Mouse (Mus musculus): ENCODE results near the gene Agbl4. TPM values are rescaled to one million over a fixed set of nuclear protein-coding genes. Genes with fewer than 3 reads are reported as not detected.
A peak's percentile ranks its signal among the peaks of the same experiment; 100 is the strongest.

Agbl4 gene
- total RNA-seq, 4 experiments from 2014 or later, result 0.20 to 0.72 (median 0.42) TPM

DNA sequence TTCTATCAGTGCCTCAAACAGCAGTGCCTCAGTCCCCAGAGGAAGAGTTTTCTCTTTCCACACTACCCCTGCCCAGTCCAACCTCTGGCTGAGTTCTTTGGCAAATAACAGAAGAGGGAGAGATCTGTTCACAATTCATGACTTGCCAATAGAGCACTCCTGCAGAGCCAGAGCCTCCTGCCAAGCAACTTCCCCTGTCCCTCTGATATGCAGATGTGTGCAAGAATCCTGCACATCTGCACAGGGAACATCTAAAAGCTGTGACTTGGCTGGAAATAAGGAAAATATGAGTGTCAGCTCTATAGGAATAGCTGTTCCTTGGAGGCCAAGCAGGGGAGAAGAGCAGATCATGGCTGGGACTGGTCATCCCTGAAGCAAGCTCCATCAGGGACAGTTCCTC lies 993.3 kb downstream of the Agbl4 start:
- no peak for DNase-seq (ENCODE audit: low spot score)

DNA sequence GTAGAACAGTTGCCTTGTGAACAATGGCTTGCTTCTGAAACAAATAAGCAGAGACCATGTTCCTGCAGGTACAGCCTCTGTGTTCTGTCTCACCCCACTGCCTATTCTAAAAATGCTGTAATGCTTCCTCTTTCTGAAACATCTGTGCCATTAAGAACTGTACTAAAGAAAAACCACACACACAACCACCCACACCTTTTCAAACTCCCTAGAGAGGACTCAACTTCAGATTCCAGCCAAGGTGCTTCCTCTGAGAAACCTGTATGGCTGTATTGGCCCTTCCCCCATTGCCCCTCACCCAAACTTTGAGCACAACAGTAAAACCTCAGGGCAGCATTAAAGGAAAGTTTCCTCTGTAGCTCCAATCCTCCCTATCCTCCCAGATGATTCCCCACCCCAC lies 1002.3 kb downstream of the Agbl4 start:
- no peak for DNase-seq (ENCODE audit: low spot score)

DNA sequence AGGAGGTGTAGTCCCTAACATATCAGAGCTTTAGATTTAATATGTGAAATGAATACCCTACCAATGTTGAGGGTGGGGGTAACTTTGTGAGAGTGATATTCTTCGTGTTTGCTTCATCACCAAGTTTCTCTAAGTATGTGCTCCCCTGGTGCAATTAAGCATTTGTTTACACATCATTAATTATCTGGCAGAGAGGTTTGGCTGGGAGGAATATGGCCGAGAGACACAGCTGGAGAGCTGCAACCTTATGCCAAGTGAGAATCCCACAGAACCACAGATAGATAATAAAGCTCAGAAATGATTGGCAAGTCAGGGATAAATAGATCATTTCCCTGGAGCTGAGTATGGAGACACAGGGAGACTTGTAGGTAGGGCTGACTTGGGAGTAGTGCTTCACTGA lies 1003.2 kb downstream of the Agbl4 start:
- DNase-seq (ENCODE audit: low spot score), result no peak

DNA sequence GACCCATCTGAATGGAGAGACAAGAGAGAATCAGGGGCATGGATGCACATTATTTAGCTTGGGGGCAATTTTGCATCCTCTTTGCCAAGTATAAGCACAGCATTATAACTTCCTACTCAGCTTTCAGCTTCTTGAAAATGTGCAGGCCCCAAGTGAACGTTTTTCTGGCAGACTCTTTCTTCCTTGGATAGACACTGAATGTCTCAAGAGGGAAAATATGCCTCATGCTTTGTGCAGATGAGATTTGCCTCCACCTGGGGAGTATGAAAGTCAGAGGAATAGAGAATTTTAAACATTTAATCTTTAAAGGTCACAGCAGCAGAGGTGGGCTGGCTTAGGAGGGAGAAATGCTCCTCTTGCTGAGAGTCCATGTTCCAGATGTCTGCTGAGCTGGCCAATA lies 1005.8 kb downstream of the Agbl4 start:
- DNase-seq (ENCODE audit: low spot score), result no peak

DNA sequence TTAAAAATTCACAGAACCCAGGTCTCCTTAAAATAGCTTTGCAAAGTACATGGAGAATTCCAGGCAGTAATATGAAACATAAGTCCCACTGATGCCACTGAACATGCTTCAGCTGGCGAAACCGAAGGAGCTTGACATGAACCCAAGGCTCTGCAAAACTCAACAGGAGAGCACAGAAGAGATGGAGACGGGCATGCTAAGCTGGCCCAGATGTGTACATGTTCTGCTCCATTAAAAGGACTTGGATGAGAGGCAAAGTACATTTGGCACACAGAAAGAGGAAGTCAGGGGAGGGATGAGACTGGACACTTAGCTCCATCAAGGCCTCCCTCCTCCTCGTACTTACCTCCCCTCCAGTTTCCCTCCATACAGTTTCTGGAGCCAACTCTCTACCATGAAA lies 1013.3 kb downstream of the Agbl4 start:
- DNase-seq (ENCODE audit: low spot score), result no peak

DNA sequence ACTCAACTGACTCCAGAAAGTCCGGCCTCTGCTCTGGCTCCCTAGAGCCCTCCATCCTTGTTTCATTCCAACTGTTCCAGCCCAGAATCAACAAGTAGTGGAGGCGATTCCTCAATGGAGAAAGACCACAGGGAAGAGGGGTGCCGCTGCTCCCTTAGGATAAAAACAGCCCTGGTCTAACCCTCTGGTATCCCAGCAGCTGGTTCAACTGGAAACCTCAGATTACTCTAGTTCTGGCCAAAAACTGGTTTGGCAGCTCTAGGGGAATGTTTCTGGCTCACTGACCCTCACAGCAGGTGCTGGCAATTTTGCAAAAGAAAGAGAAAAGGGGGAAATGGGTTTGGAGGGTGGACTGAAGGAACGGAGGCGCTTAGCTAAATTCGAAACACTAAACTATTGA lies 1016.9 kb downstream of the Agbl4 start:
- DNase-seq (ENCODE audit: low spot score), result peak; percentile 32

DNA sequence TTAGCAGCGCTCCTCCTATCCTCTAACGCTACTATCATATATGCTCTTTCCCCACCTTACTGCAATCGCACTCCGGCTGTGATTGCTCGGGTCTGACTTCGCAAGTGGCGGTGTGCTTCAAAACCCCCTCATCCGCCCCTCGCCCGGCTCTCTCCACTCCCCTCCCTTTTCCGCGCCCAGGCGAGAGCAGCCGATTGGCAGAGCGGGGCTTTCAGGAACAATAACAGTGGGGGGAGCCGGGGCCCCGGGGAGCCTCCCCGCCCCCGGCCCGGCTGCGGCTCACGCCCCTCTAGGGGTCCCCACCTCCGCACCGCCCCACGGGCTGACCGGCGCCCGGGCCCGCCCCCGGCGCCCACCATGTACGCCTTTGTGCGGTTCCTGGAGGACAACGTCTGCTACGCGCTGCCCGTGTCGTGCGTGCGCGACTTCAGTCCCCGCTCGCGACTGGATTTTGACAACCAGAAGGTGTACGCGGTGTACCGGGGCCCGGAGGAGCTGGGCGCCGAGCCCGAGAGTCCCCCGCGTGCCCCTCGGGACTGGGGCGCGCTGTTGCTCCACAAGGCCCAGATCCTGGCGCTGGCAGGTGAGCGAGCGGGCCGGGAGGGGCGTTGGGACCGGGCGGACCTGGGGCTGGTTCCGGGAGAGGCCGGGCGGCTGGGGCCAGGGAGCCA lies 1017.5 kb downstream of the Agbl4 start, which contains the start of gene Bend5:
Gene Bend5 (plus strand): TSS at position 189 of the 671 bp plus-strand sequence.
- peak; percentile 53 for DNase-seq (ENCODE audit: low spot score)

DNA sequence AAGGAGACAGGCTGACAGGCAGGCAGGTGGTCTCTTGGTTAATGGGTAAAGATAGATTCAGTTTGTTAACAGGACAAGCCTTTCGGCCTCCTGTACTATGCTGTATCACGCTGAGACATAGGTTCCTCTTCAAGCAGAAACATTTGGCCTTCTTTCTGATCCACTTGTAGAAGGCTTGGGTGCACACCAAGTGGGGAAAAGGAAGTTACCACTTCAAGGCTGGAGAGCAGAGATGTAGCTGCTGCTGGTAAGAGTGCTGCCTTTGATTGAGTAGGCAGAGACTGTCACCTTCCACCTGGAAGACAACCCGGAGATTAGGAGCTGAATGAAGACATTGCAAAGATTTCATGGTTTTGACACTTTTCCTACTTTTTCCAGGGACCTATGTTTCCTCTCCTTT lies 1018.7 kb downstream of the Agbl4 start:
- DNase-seq (ENCODE audit: low spot score), result no peak

DNA sequence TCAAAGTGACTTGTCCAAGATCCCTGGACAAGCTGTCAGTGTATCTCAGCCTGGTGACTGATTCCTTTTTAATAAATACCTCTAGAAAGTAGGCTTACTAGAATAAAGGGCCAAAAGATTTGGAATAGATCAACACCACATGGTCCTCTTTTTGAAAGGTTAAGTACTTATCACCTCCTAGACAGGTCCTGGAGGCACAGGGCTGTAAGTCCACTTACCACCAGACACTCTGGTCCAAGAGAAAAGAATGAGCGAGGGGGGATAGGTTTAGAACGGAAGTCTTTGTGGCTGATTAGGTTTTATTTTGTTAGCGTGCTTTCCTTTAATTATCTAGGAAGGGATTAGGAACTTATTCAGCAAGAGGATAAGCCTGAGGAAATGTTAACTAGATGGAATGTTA lies 1019.1 kb downstream of the Agbl4 start:
- no peak for DNase-seq (ENCODE audit: low spot score)

DNA sequence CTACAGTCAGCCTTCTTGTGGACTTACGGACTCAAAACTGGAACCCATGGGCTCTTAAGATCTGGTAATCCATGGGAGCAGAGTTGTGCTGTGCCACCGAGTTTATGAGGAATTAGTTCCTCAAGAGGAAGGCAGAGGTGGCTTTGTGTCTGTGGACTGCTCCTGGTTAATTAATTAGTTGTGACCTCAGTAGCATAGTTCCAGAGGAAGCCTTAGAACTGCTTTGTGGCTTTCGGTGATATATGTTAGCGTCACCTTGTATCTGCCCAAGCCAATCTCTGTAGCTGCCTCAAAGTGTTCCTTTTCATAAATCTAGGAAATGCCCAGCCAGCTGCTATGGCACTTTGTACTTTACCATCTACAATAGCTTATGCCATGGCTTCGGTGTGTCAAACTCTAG lies 1020.3 kb downstream of the Agbl4 start:
- DNase-seq (ENCODE audit: low spot score), result no peak

DNA sequence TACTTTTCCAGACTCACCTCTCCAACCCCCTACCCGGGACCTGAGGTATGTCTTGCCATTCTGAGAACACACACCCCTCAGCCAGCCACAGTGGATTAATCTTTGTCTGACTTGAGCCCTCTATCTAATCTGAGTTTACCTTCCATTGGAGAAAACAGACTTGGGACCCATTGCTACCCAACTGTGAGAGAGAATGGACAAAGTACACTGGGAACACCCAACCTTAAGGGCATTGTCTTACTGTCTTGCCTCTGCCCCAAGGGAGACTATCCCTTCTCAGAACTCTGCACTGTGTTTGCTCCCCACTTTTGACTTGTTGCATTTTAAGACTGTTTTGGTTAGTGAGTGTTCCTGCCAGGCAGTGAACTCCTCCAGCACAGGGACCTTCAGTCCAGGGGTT lies 1022.0 kb downstream of the Agbl4 start:
- no peak for DNase-seq (ENCODE audit: low spot score)

DNA sequence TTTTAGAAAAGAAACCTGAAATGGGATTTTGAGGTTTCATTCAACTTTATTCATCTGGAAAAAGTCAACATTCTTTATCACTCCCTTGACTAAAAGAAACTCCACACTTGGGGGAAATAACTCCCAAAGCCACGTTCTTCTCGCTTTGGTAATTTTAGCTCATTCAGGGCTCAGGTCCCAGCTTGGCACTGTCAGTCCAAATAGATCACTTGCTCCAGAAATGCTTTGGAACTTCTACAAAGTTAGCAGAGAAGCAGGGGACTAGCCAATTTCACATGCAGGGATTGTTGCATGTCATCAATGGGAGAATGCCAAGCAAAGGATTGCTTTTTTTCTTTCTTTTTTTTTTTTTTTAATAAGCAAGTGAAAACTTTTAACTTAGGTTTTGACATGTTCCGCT lies 1022.6 kb downstream of the Agbl4 start:
- DNase-seq (ENCODE audit: low spot score), result peak; percentile 57

DNA sequence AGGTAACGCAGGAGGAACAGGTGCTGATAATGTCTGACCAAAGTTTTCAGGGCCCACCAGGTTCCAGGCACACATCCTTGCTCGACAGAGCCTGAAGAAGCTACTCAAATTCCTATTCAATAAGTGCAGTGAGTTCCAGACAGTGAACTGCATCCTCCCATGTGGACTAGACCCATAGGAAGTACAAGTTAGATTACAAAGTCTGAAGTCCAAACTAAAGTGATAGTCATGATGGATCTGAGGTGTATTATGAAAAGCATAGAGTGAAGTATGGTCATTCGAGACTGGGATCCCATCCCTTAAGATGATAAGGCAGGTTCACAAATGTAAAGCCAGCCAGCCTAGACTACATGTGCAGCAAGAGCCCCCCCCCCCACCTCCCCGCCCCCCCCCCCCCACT lies 1023.5 kb downstream of the Agbl4 start:
- DNase-seq (ENCODE audit: low spot score), result no peak

DNA sequence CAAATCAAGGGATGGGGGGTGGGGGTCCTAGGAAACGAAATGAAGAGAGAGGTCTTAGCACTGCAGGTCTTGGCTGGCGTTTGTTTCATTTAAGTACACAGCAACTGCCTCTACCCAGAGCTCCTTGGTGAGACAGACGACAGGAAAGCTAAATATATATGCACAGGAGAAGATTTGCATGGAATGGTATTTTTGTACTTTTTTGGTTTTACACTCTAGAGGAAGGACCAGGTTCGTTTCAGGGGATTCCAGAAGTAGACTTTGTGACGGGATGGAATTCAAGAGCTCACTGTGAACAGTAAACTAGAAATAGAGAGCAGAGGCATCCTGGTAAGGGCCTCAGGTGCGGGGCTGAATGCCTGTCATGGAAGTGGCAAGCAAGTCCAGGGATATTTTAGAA lies 1024.3 kb downstream of the Agbl4 start:
- DNase-seq (ENCODE audit: low spot score), result no peak

DNA sequence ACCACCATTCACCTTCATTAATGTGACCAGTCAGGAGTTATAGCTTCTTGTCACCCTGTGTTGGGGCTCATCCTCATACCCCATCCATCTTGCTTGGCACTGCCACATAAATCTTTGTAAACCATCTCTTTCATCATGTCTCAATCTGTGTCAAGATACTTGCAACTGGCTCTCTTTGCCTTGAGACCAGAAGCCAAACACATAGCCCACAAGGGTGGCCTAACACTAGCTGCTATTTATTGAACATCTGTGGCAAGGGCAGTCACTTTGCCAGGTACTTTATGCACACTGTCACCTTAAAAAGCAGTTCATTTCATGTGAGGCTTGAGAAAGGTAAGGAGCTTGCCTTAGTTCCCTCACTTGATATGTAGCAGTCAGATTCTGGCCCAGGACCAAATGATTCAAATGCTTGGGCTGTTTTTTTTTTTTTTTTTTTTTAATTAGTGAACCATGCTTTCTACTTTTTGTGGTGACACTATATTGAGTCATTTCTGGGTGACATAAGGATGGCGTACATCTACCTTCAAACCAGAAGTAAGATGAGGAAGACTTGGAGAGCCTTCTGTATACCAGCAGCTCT lies 1027.0 kb downstream of the Agbl4 start:
- DNase-seq (ENCODE audit: low spot score), result no peak

DNA sequence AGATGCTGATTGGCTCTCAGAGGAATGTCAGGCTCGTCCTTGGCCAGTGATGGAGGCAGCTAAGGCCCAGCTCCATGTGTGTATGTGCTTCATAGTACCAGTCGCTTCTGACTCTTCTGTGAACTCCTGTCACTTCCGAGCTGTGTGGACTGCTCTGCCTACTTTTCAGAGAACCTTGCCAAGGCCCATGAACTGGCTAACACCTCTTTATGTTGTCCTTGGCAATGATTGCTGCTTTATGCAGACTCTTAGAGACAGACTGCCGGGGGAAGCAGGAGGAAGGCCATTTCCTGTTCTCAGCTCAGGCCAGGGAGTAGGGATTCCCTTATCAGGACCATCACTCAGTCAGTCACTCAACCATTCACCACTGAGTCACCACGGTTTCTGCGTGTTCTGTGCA lies 1027.7 kb downstream of the Agbl4 start:
- no peak for DNase-seq (ENCODE audit: low spot score)

DNA sequence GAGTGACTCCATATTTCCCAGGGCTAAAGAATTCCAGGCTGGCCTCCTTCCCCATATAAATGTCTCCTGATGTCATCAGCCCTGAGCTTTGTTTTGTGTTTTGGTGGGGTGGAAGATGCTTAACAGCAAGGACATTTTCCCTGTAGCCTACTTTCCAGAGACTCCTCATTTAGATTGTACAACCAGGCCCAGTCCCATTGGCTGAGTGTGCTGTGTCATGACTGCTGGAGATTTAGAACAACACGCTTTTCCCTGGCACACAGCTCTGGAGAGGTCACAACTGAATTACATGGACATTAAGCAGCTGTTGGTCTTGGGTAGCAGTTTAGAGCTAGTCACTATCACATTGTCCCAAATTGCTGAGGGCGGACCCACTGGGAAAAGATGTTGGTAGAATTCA lies 1033.7 kb downstream of the Agbl4 start:
- DNase-seq (ENCODE audit: low spot score), result peak; percentile 56

DNA sequence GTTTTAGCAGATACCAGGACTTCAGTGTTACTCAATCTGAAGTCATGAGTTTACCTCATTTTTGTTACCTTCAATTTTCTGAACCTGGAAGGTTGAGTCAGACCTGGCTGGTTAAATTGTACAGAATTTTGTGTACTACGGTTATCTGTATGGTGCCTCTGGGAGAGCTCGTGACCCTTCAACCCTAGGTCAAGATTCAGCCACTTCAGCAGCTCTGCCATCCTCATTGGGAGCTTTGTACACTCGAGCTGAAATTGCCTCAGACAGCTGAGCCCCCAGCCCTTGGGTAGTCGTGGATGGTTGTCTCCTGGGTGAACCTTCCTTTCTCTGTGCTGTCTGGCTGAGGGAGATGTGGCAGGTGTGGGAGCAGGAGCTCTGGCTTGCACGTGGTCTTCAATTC lies 1034.6 kb downstream of the Agbl4 start:
- no peak for DNase-seq (ENCODE audit: low spot score)

DNA sequence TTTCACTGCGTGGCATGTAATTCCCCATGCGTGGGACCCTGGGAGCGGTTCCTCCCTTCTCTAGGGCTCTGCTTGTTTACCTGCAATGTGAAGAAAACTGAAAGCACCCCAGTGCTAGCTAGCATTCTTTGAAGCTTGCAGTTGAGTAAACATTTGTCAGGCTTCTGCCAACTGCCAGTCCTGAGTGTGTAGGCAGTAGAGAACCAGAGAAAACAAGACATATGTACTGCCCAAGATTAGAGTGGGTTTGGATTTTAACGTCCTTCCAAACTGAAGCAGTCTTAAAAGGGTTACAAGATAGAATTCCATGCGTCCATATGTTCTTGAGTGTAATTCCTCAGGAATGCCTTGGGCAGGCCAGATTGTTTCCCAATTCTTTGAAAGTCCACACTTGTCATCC lies 1035.0 kb downstream of the Agbl4 start:
- DNase-seq (ENCODE audit: low spot score), result no peak

DNA sequence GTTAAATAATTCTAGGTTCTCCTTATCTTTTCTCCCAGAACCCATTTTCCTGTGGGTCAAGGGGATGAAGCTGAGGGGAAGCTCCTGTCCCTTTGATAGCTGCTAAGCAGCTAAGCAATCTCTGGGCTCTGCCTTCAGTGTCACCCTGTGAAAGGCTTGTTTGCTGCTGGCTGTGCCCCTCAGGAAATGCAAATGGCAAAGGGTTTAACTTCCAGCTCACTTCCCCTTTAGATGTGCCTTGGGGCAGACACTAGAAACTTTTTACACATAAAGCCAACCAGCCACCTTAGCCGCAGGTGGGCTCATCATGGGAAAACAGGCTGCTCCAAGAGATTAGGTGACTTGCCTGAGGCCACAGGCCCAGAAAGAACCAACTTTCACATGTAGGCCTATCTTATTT lies 1044.2 kb downstream of the Agbl4 start:
- no peak for DNase-seq (ENCODE audit: low spot score)

DNA sequence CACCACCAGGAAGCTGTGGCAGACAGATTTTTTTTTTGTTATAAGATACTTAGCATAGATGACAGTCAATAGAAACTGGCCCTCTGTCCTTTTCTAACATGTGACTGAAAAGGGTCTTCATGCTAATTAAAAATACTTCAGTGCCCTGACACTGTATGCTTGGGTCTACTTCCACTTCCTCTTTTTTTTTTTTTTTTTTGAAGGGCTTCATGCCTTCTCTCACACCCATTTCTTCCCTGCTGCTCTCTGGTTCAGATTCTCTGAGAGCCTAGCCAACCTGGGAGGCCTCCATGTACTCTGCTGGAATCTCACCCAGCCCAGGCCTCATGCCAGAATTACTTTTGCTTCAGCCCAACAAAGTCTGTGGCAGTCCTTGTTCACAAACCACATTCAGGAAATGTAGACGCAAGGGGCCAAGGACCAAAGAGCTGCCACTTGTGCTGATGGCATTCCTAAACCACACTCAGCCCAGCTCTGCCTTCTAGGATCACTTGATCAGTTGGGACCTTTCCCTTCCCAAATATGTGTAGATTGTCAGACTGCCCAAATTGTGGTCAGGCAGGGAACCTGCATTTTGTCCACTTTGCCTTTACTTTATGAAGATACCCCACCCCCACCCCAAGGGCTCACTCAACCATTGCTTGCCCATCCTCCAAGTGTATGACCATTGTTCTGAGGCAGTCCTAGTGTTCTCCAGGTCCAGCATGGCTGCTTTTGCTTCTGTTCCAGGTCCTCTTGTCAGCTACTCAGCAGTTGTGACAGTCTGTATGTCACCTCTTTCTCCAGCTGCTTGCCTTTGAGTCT lies 1045.2 kb downstream of the Agbl4 start:
- peak; percentile 74 for DNase-seq (ENCODE audit: low spot score)

DNA sequence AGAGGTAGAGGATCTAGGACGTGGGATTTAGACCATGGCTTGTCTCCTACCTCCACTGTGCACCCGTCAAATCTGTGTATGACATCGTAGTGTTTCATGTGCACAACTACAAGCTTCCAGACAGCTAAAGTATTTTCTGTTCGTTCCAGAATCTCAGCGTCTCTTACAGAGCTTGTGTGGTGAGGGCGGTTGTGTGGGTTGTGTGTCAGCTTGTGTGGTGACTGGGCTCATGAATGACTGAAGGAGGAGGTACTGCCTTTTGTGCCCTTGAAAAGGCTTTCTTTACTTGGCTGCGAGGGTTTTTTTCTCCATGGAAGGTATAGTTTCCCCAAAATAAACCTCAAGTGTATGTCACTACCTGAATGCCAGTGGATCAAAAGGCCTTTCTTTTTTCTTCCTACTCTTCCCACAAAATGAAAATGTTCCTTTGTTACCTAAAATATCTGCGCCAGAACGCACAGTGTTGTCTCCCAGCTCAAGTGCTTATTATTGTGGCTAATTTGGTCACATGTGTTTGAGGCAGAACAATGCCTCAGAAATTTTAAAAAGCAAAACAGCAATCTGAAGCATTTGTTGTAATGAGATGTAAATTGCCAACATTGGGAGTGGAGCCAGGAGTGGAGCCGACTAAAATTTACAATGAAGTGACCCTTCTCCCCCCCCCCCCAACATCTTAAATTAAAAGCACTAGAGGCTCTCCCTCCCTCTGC lies 1046.6 kb downstream of the Agbl4 start:
- DNase-seq (ENCODE audit: low spot score), result no peak

Measured in heart, adult 8-10 months (tissue).